Mouse (Mus musculus): ENCODE measurements around the gene Arhgap9.
A peak's percentile ranks its signal among the peaks of the same experiment; 100 is the strongest.
"Not testable (repeated sequence)": the region's sequence is repeated elsewhere in the genome, so short reads cannot be mapped to it uniquely, and the experiment has no call there.

The Arhgap9 gene

GRCm38 (mm10) chr10:127291881-127292638 lies 29.7 kb upstream of the Arhgap9 start:
- ATAC-seq (ENCODE audit: low TSS enrichment): no peak

- ATAC-seq (ENCODE audit: low TSS enrichment): no peak
Measured at GRCm38 (mm10) chr10:127292987-127293538, 28.7 kb upstream of the Arhgap9 start.

DNA sequence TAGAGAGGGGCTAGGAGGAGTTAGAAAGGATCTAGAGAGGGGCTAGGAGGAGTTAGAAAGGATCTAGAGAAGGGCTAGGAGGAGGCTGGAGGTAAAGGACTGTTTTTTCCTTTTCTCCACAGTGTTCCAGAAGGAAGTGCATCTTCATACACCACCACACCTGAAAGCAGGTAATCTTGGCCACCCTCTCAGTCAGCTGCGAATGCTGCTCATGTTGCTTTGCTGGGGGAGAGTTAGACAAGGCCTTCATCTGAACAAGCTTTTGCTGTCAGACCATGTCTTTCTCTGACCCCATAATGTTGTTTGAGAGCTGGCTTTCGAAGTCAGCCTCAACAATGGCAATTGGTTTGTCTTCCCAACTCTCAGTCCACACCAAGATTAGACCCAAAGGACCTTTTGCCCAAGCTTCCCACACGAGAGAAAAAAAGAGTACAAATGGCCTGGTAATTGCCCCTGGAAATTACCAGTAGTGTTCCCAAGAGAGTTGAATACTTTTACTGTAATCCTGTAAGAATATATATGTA lies 28.1 kb upstream of the Arhgap9 start:
- ATAC-seq (ENCODE audit: low TSS enrichment): no peak

DNA sequence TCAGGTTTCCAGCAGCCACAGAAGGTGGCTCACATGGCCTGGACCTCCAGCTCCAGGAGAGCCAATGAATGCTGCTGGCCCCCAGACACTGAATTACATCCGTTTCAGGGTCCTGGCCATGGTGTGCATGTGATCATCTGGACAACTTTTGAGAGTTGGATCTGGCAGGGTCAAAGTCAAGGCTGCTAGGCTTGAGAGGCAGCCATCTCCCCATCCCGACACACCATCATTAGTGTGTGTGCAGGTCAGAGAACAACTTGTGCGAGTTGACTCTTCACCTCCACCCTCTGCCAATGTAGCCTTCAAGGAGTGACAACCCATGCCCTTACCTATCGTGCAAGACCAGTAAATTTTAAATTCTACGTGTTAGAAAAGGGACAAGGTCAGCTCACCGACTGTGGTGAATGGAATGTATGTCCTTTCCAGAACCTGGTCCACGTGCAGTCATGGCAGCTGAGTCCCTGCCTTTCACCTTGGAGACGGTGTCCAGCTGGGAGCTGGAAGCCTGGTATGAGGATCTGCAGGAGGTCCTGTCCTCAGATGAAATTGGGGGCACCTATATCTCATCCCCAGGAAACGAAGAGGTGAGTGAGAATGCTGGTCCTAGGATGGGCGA lies 26.8 kb upstream of the Arhgap9 start:
- ATAC-seq (ENCODE audit: low TSS enrichment): no peak

DNA sequence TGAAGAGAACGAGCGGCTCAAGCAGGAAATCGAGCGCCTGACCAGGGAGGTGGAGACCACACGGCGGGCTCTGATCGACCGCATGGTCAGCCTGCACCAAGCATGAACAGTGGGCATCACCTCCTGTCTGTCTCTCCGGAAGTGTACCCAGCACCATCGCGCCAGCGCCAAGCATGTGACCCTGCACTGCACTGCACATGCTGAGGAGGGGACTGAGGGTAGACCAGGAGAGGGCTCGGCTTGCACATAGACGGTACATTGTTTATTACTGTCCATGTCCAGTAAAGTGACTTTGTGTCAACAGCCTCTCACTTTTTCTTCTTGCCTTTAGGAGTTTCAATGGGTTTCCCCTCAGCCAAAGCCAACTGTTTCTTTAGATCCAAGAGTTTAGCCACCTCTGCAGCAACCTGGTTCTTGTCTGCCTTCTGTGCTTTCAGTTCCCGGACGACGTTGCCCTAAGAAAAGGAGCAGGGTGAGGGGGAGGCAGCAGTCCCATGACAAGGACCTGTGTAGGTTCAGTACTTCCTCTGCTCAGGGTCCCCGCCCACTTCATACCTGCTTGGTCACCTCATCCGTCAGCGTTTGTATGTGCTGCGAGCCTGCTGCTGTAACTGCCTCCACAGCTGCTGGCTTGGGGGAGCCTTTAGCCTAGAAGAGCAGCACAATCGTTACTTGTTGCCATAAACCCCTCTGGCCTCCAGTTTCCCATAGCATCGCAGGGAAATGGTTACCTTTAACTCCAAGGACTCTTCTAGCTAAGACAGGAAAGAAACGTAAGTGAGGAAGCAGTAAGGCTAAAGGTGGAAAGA lies 25.6 kb upstream of the Arhgap9 start:
- no peak for ATAC-seq (ENCODE audit: low TSS enrichment)

GRCm38 (mm10) chr10:127297015-127297871 lies 24.5 kb upstream of the Arhgap9 start:
- ATAC-seq (ENCODE audit: low TSS enrichment): 0 out of 2 replicates have a peak, but pooled peaks have one; percentile 4

GRCm38 (mm10) chr10:127300361-127300760 lies 21.4 kb upstream of the Arhgap9 start:
- ATAC-seq (ENCODE audit: low TSS enrichment): no peak

GRCm38 (mm10) chr10:127303136-127303535 lies 18.6 kb upstream of the Arhgap9 start:
- no peak for ATAC-seq (ENCODE audit: low TSS enrichment)

GRCm38 (mm10) chr10:127309167-127309566 lies 12.6 kb upstream of the Arhgap9 start:
- not testable (repeated sequence) for ATAC-seq (ENCODE audit: low TSS enrichment)

- ATAC-seq (ENCODE audit: low TSS enrichment): 0 out of 2 replicates have a peak, but pooled peaks have one; percentile 1
Measured at GRCm38 (mm10) chr10:127310523-127311475, 11.0 kb upstream of the Arhgap9 start.

DNA sequence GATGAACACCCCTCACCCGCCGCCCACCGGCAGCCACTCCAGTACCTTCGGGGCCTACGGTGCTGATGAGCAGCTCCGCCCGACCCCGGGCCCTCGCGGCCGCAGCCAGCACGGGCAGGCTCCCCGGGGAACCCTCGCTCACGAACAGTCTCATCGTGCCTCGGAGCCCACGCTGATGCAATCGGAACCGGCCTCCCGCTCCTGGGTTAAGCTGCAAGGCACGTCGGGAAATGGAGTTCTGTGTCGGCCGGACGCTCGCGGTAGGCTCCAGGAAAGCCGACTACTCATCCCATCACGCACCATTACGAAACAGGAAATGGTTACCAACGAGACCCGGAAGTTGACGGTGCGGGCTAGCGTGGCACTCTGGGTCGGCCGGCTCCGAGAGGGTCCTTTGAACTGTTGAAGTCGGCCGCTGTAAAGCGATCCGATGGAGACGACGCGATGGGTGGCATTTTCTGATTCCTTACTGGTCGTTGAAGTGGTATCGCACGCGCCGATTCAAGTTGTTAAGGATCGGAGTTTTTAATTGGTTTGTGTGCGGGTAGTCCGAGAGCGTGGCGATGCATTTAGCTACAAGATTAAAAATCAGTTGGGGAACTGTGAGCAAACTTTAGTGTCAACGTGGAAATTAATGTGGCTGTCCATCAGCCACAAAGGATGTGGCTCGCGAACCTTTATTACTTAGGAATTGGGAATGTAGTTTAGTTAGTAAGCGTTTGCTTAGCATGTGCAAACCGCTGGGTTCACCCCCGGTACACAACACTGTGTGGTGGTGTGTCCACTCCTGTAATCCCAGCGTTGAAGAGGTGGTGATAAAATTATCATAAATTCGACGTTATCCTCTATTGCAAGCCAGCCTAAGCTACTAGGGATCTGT lies 10.0 kb upstream of the Arhgap9 start, which contains the start of gene Mars:
Mars (minus strand) TSS at position 311 of the 880 bp plus-strand sequence.
- ATAC-seq (ENCODE audit: low TSS enrichment): peak; percentile 98

- ATAC-seq (ENCODE audit: low TSS enrichment): peak; percentile 60
Measured at GRCm38 (mm10) chr10:127312356-127312676, 9.4 kb upstream of the Arhgap9 start.

- ATAC-seq (ENCODE audit: low TSS enrichment): no peak
Measured at GRCm38 (mm10) chr10:127312858-127313257, 8.9 kb upstream of the Arhgap9 start.

- not testable (repeated sequence) for ATAC-seq (ENCODE audit: low TSS enrichment)
Measured at GRCm38 (mm10) chr10:127313516-127313915, 8.2 kb upstream of the Arhgap9 start.

DNA sequence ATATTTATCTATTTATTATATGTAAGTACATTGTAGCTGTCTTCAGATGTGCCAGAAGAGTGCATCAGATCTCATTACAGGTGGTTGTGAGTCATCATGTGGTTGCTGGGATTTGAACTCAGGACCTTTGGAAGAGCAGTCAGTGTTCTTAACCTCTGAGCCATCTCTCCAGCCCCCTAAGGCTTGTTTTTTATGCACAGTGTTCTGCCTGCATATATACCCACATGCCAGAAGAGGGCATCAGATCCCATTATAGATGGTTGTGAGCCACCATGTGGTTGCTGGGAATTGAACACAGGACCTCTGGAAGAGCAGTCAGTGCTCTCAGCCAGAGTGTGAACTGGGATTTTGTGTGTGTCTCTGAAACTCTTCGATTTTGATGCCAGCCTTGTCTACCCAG lies 6.8 kb upstream of the Arhgap9 start:
- ATAC-seq (ENCODE audit: low TSS enrichment): not testable (repeated sequence)

DNA sequence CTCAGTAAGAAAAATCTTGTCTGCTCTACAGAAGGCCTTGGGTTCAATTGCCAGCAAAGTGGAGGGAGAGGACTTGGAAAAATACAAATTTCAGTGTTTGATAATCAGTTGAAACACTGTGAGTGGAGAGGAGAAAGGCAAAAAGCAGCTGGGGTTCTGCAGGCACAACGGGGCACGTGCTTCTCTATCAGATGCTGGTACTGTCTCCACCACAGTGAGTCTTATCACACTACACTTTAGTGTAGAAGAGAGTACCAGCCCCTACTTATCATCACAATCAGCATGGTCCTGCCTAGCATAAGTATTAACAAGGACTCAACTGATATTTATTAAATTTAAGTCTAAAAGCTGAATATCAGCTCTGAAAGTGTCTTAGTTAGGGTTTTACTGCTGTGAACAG lies 4.5 kb upstream of the Arhgap9 start:
- ATAC-seq (ENCODE audit: low TSS enrichment): no peak

DNA sequence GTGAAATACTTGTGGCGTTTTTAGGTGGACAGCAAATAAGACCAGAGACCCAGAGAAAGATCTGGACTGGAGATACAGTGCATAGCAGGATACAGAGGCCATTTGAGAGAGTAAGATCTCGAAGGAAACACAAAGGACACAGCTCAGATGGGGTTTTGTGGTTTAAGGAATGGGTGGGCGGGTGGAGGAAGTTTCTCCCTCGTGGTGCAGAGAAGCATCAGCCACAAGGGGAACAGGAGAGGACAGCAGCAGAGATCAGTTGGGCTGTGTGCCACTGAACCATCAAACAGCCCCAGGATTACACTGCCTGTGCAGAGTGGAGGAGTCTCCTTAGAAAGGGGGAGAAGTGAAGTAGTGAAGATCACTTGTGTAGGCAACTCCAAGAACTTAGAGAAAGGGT lies 3.8 kb upstream of the Arhgap9 start:
- no peak for ATAC-seq (ENCODE audit: low TSS enrichment)

- ATAC-seq (ENCODE audit: low TSS enrichment): no peak
Measured at GRCm38 (mm10) chr10:127319969-127320368, 1.8 kb upstream of the Arhgap9 start.

GRCm38 (mm10) chr10:127322178-127322577 lies 414 bp downstream of the Arhgap9 start:
- ATAC-seq (ENCODE audit: low TSS enrichment): no peak
